Mouse (Mus musculus): ENCODE measurements around the gene Ret.

Gene Ret

DNA sequence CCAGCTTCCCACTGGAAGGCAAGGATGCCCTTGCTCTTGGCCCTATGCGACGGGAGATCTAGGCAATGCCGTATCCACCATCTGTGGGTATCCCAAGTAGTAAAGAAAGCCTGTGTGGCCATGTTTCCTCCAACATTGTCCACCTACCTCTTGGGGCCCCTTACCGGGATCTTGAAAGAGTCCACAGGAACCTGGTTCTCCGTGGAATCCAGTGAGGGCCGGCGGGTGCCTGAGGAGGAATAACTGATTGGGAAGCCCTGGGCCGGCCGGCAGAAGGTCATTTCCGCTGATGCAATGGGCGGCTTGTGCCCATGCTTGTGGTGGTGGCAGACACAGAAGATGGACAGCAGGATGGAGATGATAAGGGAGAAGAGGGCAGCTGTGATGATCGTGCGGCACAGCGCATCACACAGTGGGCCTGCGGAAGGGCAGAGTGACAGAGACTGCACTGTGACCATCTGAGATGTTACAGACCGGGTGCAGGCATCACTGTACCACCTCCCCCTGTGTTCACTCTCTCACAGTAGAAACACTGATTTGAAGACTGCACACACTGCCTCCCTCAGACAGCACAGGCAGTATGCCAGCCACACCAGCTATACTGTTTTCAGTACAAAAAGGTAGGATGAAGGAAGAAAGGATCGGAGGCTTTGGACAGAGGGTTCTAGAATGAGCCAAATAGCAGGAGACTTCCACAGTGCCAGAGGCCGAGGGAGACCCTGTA lies 24.1 kb downstream of the Ret start:
- DNase-seq: no peak

DNA sequence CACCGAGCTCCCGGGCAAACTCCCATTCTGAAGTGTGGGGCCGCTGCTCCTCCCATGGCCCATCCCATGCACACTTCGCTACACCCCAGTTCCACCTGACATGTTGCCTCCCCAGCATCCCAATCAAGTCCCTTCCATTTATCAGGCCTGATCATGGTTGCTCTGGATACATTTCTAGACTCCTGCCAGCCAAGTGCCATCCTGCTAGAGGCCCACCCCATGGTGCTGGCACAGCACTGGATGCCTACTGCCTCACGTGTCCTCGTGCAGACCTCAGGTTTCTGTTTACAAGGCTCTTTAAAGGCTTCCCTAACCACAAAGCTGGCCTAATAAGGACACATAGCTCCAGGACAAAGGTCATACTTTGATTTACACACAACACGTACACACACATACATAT lies 26.1 kb downstream of the Ret start:
- no peak for DNase-seq

DNA sequence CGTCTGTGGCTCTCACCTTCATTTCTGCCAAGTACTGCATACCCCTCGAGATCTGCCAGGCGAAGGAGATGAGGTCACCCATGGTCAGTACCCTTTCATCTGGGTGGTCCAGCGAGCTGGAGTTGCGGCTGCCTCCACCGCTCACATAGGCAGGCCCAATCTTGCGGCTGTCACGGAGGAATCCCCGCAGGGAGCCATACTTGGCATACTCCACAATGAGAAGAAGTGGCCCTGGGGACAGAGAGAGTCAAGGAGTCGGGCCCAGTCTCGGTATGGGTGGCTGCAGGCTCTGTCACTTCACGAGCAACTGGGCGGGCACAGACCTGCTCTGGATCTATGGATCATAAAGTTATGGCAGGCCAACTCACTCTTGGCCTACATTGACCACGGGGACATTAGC lies 29.4 kb downstream of the Ret start:
- no peak for DNase-seq

DNA sequence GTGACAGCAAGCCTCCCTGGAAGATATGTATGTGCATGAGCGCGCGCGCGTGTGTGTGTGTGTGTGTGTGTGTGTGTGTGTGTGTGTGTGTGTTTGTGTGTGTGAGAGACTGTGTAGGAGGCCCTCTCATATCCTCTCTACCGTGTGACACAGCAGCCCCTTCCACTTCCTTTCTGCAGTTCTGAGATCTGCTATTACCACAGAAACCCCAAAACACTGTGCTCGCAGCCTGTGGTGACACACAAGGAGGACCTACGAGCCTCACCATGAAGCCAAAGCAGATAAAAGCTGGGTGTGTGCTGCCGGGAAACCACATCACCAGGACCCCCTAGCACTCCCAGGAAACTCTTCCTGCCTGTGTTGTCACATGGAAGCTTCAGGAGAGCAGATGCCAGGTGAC lies 30.5 kb downstream of the Ret start:
- no peak for DNase-seq

DNA sequence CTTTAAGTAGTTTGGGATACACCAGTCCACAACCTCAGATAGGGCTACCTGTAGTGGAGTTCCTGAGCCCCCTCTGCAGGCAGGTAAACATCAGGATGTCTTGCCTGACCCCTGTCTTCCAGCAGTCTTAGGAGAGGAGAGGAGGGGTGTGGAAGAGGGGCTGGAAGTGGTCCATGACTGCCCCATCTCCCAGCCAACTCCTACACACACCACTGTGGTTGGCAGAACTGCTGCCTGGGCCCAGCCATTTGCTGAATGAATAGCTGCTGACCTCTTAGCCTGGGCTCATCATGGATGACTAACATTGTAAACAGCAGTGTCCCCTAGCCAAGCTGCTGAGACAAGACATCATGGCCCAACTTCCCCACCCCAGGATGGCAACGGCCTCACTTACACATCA lies 32.0 kb downstream of the Ret start:
- DNase-seq: no peak

DNA sequence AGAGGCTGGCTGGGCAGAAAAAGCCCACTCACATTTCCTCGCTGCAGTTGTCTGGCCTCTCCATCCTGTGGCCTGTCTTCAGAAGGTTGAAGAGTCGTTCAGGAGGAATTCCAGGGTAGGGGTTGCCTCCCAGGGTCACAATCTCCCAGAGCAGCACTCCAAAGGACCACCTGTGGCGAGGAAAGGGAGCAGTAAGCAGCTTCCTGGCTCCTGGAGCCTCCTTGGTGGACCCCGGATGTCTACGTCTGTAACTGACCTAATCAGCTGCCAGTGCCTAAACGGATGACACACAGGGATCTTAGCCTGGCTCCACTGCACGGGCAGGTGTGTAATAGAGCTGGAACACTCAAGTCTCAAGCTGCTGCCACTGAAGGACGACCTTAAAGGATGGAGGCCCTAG lies 32.8 kb downstream of the Ret start:
- DNase-seq: no peak

DNA sequence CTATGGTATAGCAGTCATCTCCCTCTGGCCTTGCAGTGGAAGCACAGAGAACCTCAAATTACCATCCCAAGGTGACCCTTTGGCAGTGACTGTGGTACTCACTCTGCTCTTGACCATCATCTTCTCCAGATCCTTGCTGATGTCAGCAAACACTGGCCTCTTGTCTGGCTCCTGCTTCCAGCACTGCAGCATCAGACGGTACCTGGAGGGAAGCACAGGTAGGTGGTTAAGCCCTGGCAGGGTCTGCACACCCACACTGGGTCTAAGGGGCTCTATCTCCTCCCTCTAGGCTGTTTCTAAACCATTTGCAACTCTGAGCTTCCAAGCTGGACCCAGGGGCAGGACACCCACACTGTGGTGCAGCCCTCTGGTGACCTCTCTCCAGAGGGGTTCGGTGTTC lies 34.4 kb downstream of the Ret start:
- no peak for DNase-seq

DNA sequence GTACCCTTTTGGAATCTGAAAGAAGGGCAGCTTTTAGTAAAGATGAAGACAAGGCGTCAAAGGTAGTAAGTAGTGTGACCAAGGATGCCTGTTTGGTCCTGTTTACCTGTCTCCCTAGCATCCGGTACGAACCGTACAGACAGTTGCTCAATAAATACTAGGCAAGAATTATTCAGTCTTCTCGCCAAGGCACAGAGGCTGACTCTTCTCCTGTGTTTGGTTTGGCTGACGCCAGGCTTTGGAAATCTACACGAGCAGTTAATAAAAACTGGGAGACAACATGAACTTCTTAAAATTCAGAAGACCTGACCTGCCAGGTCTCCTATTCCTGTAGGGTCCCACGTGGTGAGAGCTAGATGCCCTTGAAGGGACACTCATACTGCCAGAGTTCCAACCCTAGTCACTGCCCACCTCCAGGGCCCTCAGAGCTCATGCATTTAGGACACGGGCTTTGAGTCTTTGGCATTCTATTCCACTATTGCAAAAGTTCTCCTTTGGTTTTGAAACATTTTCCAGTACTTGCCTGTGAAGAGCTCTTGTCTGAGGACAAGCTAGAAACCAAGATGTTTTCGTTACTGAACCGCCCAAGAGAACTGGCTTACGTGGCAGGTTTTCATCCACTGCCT lies 34.9 kb downstream of the Ret start:
- no peak for DNase-seq

DNA sequence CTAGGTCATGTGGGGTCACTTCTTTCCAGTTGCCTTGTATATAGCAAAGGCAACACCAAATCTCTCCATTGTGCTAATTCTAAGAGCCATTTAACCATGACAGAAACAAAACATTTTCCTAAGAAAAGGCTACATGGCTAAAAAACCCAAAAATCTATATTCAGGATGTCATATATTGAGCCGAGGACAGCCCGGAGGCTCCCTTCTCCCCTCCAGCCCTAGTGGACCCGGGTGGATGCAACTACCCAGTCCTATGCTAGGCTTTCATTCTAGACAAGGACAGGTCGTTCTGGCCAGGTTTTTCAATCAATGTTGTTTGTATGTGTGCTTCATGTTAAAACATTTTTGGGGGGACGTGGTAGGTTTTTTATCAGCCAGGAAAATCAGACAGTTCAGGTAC lies 44.4 kb downstream of the Ret start:
- DNase-seq: no peak

DNA sequence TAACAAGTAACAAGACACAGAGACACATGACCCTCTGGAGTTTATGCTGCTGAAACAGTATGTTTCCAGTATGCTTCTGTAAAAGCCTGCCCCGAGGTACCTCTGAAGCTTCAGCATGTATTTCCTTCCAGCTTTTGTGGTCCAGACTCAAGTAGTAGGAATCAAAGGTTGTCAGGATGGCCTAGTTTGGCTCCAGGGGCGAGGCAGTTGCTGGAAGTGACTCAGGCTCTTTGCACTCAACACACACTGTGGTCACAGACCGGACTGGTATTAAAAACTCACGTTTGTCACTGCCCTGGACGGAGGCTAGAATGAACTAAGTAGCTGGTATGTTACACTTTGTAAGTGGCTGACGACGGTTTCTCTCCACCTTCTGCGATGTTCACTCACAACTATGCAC lies 46.5 kb downstream of the Ret start:
- DNase-seq: no peak

DNA sequence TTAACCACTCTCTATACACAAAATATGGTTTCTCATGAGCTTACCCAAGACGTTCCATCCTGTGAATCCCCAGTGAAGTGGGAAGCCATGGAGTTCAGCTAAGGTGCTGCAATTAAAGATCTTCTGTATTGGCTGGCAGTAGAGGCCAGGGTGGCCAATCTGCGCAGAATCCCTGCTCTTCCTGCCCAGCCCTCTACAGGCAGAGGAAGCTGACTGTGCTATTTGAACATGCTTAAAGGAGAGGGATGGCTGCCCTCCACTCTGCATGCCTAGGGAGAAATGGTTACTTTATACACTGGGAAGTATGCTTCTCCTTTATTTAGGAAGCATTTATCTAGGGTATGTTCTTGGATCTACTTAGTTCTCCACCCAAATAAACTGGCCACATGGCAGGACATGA lies 47.0 kb downstream of the Ret start:
- DNase-seq: no peak

DNA sequence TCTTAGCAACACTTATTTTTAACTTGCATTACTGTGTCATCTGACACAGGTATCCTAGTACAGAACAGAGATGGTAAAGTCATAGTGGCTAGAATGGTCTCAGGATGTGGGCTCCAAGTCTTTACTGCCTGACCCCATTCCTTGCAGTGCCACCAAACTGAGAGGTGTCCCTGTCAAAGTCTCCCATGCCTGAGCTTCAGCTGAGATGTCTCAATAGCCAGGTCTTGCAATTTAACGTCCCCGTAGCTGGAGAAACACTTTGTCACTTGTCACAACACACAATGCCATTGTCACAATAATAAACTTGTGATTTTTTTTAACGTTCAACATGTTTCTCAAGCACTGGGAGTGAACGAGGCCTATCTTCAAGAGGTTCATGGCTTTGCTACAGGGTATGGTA lies 47.4 kb downstream of the Ret start:
- no peak for DNase-seq

DNA sequence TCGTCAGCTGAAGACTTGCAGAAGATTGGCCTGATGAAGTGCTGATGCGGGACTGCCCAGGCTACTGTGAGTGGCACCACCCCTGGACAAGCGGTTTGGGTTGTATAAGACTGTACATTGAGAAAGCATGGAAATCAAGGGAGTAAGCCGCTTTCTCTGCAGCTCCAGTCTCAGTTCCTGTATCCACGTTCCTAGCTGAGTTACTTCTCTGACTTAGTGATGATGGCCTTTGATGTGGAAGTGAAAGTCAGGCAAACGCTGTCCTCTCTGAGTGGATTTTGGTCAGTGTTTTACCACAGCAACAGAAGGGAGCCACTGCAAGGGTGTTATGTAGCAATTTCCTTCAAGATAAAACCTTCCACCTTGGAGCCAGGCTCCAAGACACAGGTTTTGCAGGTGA lies 56.6 kb downstream of the Ret start:
- DNase-seq: no peak

DNA sequence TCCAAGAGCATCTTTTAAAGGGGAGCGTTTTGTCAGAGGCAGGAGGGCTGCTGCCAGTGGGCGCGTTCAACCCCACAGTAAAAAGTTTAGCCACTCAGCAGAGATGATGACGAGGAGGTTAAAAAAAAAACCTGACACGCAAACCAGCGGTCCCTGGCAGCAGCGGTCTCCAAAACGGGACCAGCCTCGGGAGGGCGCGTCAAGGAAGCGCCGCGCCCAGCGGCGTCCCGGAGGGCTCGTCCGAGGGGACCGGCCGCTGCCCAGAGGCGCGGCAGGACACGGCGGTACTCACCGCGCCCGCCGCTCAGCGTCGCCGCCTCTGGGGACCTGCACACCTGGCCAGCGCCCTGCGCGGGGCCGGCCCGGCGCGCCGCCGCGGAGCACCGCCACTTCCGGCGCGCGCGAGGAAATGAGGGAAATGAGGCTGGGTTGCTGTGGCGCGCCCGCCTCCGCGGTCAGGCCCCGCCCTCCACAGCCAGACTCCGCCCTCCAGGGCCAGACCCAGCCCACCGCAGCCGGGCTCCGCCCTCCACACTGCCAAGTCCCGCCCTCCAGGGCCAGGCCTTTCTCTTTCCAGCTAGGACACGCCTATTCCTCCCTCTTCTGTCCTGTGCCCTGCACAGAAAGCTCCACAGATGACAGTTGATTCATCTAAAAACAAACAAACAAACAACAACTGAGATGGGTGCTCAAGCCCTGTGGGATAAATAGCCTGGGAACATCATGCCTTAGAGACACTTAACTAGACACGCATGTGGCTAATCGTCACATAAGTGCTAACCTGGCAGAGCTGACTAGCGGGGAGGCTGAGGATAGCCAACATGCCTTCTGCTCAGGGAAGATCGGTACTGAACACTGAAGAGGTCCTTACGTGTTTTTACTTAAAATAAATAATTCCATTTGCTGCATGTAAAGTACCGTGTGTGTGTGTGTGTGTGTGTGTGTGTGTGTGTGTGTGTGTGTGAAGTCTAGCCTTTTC lies 58.5 kb downstream of the Ret start, which contains the start of gene Csgalnact2:
Csgalnact2 (minus strand) TSS at position 410 of the 979 bp plus-strand sequence.
- peak; percentile 95 for DNase-seq

DNA sequence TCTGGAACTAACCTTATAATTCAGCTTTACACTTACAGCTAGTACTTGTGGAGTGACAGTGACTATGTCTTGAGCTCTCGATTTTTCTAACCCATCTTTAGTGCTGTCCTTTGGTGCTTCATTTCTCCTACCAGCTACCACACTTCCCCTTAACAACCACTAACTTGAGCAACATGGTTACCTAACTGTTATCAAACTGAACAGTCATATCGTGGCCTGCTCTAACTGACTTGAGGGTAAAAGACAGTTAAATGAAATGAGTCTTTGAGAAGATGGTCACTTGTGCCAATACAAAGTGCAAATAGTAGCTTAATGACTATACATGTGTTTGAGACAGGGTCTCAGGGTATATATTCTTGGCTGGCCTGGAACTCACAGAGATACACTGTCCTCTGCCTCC lies 60.4 kb downstream of the Ret start:
- no peak for DNase-seq

DNA sequence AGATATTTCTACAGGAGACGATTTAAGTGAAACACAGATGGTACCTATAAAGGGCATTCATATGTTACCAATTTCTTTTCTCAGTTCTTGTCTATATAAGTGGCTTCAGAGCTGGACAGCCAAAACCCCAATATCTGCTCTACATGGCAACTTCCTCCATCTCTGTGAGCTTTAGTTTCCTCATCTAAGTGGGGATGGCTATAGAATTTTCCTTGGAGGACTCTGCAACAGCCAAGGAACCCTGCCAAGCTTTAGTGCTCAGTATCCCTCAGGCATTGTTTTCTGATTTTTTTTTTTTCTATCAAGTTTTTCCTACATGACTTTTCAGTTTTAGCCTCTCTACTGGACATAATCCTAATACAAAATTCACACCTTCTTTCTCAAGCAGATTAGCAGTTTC lies 63.1 kb downstream of the Ret start:
- no peak for DNase-seq

DNA sequence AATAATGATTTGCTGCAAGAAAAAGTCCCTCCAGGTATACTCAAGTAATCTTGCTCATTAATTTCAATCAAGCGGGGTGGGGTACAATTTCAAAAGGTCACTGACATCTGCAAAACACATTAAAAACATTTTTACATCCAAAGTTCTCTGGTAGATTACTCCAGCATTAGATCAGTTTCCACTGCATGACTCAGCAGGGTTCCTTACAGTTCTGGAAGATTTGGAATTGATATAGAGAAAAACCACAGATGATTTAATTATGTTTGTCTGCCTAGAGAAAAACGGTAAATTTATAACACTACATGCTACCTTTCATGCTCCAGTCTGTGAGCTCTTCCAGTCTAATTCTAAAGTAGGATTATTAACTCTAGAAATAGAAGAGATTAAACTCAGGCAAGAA lies 67.5 kb downstream of the Ret start:
- no peak for DNase-seq

DNA sequence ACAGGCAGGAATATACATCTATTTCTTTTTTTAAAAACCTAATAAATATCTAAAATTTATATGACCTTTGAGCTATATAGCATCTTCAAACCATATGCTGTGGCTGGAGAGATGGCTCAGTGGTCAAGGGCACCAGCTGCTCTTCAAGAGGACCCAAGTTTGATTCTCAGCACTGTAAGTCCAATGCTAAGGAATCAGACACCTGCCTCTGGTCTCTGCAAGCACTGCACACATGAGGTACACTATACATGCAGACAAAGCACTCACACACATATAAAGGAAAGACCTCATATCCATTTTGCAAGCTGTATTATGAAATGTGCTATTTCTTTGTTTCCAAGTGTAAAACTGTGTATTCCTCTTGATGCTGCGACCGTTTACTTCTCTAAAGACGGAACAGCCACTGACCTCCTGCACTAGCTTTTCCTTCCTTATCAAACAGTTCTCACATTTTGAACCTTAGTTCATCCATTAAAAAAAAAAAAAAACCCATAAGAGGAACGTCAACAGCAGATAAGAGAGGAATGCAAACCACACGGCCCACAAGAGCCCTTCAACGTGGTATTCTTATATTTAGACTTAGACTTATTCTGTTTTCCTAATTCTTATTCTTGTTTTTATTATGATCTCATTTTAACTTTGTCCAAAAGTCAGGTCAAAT lies 69.6 kb downstream of the Ret start:
- no peak for DNase-seq

DNA sequence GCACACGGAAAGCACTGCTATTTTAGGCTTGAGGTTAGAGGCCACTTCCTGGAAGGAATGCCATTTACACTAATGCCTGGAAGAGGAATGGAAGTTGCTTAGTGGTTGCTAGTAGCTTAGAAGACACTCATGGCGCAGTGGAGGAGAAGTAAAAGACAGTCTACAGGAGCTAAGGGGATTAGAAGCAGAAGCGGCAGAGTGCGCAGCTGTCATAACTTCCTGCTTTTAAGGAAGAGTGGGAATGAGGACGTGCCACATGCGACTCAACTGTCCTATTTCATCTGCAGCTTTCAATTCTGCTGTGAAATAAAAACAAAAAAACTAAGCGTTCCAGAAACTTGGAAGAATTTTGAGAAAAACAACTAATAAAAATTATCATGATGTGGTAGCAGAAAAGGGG lies 70.3 kb downstream of the Ret start:
- DNase-seq: no peak

DNA sequence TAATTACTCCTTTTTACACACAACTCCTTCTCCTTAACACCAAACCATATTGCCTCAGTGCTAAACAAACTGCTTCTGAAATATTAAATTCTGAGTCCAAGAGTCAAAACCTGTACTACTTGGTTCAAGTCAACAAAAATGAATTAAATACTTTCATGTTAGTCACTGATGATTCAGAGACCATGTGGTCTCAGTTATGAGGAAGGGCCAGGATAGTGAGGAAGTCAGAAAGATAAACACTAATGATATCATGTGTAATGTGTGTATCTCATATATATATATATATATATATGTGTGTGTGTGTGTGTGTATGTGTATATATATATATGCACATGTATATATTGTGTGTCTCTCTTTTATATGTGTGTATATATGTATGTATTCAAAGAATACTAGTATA lies 70.9 kb downstream of the Ret start:
- no peak for DNase-seq

DNA sequence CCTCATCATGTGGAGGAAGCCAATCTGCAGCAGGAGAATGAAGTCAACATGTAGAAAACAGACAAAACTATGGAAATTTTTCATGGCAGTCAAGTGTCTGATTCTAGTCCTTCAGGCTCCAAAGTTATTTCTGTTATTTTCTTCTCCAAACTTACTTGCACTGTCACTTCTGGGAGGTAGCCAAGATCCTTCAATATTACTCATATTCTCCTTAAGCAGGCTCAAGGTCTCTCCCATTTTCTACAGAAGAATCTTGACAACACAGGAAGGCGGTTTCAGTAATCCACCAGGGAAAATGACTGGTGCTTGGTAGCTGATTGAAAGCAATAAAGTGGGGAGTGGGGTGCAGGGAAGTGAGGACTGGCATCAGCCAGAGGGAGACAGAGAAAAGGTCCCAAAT lies 74.8 kb downstream of the Ret start:
- no peak for DNase-seq

DNA sequence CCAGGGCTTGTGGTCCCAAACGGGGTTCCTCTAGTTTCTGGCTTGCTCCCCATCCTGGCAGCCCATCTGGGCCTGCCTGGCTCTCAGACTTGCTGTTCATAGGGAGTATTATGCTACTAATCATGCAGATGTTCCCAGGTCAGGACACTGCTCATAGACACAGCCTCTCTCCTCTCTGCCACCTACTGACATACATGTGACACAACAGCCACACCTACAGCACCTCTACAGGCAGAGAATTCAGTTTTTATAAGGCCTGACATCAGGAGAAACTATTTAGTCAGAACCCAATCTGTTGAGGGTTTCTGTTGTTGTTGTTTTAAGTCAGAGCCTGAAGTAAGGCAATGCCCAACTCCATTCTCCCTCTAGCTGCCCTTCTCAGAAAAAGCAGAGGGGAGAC lies 85.7 kb downstream of the Ret start:
- no peak for DNase-seq

All from cerebellum, adult 8-10 months (tissue).